Mouse (Mus musculus): ENCODE measurements around the gene Peli1. TPM values are rescaled to one million over a fixed set of nuclear protein-coding genes. Genes with fewer than 3 reads are reported as not detected.
"Not testable (repeated sequence)": the region's sequence is repeated elsewhere in the genome, so short reads cannot be mapped to it uniquely, and the experiment has no call there.

The Peli1 gene
- polyA plus RNA-seq, 1 experiment from 2014 or later: 41.5 TPM

DNA sequence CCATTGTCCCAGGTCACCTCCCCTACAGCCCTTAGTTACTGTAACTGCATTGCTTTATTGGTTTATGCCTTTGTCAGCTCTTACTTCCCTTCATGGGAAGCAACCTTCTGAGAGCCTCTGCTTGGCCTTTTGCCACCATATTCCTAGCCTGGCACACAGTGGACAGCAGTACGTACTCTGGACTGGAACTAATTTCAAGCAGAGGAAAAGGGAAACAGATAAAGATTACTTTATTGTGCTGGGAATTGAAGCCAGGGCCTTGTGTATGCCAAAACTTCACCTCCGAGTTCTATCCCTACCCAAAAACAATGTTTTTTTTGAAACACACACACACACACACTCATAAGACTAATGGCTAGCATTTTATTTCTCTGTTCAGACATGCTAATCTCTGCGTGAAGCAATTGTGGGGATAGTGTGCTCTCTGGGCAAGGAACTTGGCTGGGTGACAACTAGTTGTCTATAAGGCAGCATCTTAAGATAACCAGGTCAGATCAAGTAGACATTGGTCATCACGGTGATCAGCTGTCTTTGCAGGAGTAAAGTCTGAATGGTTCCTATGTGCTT is 74.0 kb downstream of the Peli1 start:
- Histone ChIP-seq H3K4me1 (peaks cover 11% of the 10 kb centered on the region; the same call in 1 of the 2 replicates), H3K9me3 (no peaks in the 10 kb centered on the region), H3K36me3 (no peaks in the 10 kb centered on the region), H3K27ac (no peak overlapping the region), H3K4me3 (no peak overlapping the region), H3K27me3 (ENCODE audit: insufficient read depth, poor library complexity, severe bottlenecking) (no peaks in the 10 kb centered on the region)
- DNase-seq (ENCODE audit: low spot score): no peak
- WGBS: 78% methylated on average over 4 of the region's 4 CpGs

DNA sequence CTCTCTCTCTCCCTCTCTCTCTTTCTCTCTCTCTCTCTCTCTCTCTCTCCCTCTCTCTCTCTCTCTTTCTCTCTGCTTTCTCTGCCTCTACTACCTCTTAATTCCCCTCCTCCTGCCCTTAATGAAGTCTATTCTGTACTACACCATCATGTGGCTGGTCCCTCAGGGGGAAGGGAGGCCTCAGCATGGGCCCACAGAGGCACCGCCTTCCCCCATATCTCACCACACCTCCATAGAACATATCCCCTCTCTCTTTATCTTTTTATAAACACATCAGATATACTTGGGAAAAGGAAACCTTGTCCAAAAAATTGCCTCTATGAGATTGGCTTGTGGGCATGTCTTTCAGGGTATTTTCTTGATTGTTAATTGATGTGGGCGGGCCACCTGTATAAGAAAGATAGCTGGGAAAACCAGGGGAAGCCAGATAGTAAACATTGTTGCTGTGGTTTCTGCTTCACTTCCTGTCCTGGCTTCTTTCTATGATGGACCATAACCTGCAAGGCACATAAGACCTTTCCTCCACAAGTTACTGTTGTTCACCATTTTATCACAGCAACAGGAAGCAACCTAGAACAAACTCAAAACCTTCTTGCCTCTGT is 75.5 kb downstream of the Peli1 start:
- Histone ChIP-seq H3K36me3 (no peaks in the 10 kb centered on the region), H3K27me3 (ENCODE audit: insufficient read depth, poor library complexity, severe bottlenecking) (no peaks in the 10 kb centered on the region), H3K4me3 (no peak overlapping the region), H3K27ac (no peak overlapping the region), H3K4me1 (peaks cover 11% of the 10 kb centered on the region; the same call in 1 of the 2 replicates), H3K9me3 (no peaks in the 10 kb centered on the region)
- WGBS: 78% methylated on average over 2 of the region's 2 CpGs
- no peak for DNase-seq (ENCODE audit: low spot score)

DNA sequence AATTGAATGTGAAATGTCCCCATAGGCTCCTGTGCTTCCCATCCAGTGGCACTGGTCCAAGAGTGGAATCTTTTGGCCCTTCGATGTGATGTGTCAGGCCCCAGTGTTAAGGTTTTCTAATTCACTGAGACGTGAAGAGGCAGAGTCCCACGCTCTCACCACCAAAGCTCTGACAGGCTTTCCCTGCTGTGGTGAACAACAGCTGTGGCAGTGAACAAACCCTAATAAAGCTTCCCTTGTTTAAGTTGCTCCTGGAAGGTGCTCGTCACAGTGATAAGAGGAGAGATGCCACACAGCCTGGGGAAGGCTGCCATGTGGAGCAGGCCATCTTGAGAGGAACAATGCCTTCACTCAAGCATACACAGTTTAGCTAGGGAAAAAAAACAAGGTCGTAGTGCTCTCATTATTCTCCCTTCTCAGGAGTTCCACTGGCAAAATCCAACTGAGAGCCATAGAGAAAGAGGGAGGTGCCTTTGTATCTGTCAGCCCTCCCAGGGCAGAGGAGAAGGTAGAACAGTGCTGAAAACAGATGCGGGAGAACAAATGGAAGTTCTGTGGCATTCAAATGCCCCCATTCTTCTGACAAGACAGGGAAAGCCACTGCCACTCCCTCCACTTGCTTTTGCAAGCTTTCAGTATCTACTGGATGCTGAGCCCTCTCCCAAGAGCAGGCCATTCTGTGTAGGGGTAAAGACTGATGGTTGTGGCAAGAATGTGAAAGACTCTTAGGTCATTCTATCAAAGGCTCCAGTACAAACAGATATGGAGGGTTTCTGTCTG is 77.9 kb downstream of the Peli1 start:
- Histone ChIP-seq H3K9me3 (no peaks in the 10 kb centered on the region), H3K4me1 (peaks cover under 1% of the 10 kb centered on the region; the same call in 1 of the 2 replicates), H3K36me3 (no peaks in the 10 kb centered on the region), H3K4me3 (no peak overlapping the region), H3K27ac (no peak overlapping the region), H3K27me3 (ENCODE audit: insufficient read depth, poor library complexity, severe bottlenecking) (no peaks in the 10 kb centered on the region)
- DNase-seq (ENCODE audit: low spot score): no peak
- 65% methylated on average over 6 of the region's 6 CpGs for WGBS

DNA sequence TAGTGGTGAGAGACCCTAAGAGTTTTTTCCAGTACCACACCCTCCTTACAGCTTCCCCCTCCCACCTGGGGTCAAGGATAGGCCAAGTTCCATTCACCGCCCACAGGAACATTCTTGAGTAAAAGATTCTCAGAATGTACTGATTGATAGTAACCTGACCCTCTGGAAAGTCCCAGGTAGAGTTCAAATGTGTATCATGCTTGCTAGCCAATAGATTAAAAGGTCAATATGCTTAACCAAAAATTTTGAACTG is 78.4 kb downstream of the Peli1 start:
- 79% methylated on average over 1 of the region's 1 CpGs for WGBS
- H3K4me3 ChIP-seq; H3K27ac ChIP-seq; H3K4me1 ChIP-seq; H3K27me3 ChIP-seq (ENCODE audit: insufficient read depth, poor library complexity, severe bottlenecking); H3K36me3 ChIP-seq; DNase-seq (ENCODE audit: low spot score); H3K9me3 ChIP-seq: not testable (repeated sequence)

DNA sequence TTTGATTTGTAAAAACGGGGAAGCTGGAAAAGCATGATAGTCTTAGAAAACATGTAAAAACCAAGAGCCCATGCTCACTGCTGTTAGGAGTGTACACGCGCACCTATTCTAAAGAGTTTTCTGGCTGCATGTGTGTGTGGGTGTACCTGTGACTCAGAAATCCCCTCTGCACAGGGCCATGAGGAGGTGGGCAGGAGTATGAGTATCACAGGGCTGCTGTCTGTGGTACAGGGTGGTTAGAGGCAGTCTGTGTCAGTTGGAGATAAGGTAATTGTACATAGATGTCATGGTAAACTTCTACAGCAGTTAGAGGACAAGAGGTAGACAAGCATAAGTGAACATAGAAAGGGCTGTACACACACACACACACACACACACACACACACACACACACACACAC is 81.2 kb downstream of the Peli1 start:
- no peak for DNase-seq (ENCODE audit: low spot score)
- no peaks in the 10 kb centered on the region for H3K9me3 ChIP-seq
- H3K4me3 ChIP-seq: no peak overlapping the region
- no peaks in the 10 kb centered on the region for H3K36me3 ChIP-seq
- WGBS: 90% methylated on average over 3 of the region's 3 CpGs
- peaks cover 5% of the 10 kb centered on the region; the same call in 1 of the 2 replicates for H3K4me1 ChIP-seq
- H3K27me3 ChIP-seq (ENCODE audit: insufficient read depth, poor library complexity, severe bottlenecking): no peaks in the 10 kb centered on the region
- no peak overlapping the region for H3K27ac ChIP-seq

DNA sequence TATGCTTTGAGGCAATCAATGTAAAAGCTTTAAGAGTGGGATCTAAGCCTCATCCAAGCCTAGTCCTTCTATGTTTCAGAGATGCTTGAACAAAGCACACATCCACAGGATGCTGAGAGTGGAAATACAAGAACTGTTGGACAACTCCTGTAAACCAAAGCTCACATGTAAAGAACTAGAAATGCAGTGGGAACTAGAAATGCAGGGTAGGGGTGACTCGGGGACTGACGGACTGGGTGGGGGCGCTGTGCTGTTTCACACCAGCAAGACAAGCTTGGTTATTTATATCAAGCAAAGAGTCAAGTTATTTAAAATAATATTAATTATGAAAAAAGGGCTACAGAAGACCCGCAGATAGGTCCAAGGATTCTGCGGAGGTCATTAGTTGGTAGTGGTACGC is 82.8 kb downstream of the Peli1 start:
- no peaks in the 10 kb centered on the region for H3K9me3 ChIP-seq
- H3K27me3 ChIP-seq (ENCODE audit: insufficient read depth, poor library complexity, severe bottlenecking): no peaks in the 10 kb centered on the region
- H3K27ac ChIP-seq: no peak overlapping the region
- DNase-seq (ENCODE audit: low spot score): no peak
- peaks cover 5% of the 10 kb centered on the region; the same call in 1 of the 2 replicates for H3K4me1 ChIP-seq
- WGBS: 92% methylated on average over 6 of the region's 6 CpGs
- H3K36me3 ChIP-seq: no peaks in the 10 kb centered on the region
- H3K4me3 ChIP-seq: no peak overlapping the region

DNA sequence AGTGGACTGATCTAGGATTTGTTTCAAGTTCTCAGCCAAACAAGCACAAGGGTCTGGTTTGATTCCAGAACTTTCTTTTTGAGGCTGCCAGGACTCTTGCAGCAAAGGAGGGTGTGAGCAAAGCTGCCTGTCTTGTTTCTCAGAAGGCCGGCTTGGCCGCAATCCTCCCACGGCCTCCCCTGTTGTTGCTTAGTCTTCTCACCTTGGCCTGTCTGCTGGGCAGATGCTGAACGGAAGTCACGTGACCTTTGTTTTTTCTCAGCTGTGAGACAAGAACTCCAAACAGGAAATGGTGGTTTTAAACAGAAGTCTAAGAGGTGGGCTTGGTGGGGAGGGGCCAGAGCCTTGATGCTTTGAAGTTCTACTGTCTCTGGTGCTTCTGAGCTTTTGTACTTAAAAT is 83.3 kb downstream of the Peli1 start:
- Histone ChIP-seq H3K27me3 (ENCODE audit: insufficient read depth, poor library complexity, severe bottlenecking) (no peaks in the 10 kb centered on the region), H3K27ac (no peak overlapping the region), H3K4me3 (no peak overlapping the region), H3K36me3 (no peaks in the 10 kb centered on the region), H3K9me3 (no peaks in the 10 kb centered on the region), H3K4me1 (peaks cover 5% of the 10 kb centered on the region; the same call in 1 of the 2 replicates)
- DNase-seq (ENCODE audit: low spot score): no peak
- WGBS: 40% methylated on average over 5 of the region's 5 CpGs

DNA sequence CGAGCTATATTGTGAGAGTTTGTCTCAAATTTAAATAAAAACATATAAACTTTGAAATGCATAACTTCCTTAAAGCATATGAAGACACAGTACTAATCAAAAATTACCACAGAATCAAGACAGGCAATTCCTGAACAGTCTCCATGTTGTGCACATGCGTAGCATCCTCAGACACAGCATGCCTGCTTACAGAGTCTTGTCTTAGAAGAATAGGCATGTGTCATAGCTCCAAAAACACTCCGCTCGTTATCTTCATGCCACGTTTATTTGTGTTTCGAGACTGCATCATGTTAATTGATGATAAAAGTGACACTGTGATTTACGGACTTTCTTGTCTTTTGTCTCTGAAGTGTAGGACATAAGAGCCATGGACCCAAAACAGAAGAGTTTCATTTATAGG is 84.0 kb downstream of the Peli1 start:
- Histone ChIP-seq H3K36me3 (no peaks in the 10 kb centered on the region), H3K4me1 (peaks cover 5% of the 10 kb centered on the region; the same call in 1 of the 2 replicates), H3K27me3 (ENCODE audit: insufficient read depth, poor library complexity, severe bottlenecking) (no peaks in the 10 kb centered on the region), H3K9me3 (no peaks in the 10 kb centered on the region), H3K27ac (no peak overlapping the region), H3K4me3 (no peak overlapping the region)
- 68% methylated on average over 7 of the region's 7 CpGs for WGBS
- no peak for DNase-seq (ENCODE audit: low spot score)

DNA sequence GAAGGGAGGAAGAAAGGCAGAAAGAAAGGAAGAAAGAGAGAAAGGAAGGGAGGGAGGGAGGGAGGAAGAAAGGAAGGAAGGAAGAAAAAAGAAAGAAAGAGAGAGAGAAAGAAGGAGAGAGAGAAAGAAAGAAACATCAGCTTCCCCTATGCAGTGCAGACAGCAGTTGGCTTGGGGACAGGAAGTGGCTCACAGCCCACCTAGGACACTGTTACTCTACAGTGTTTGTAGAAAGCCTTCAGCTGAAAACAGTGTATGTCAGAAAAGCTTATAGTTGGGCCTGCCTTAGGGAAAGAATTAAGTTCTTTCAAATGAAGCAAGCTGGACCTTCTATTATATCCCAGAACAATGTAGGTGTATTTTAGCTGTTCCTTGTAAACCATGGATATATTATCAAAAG is 85.4 kb downstream of the Peli1 start:
- DNase-seq (ENCODE audit: low spot score): no peak
- Histone ChIP-seq H3K36me3 (no peaks in the 10 kb centered on the region), H3K4me3 (no peak overlapping the region), H3K27ac (no peak overlapping the region), H3K9me3 (no peaks in the 10 kb centered on the region), H3K4me1 (peaks cover 5% of the 10 kb centered on the region; the same call in 1 of the 2 replicates), H3K27me3 (ENCODE audit: insufficient read depth, poor library complexity, severe bottlenecking) (no peaks in the 10 kb centered on the region)

DNA sequence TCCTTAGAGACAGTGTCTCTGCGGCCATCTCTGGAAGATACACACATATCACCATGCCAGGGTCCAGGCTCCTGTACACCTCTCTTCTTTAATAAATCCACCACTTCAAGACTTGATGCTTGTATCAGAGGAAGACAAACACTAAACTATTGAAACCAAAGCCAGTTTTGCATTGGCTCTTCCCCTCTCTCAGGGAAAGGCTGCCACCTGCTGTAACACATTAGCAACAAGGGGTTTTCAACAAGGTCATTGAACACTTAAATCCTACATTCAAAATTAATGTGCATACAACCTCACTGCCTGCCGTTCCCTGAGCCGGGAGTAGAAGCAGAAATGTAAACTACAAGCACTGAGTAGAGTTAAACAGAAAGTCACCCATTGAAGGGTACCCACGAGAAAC is 87.3 kb downstream of the Peli1 start:
- 51% methylated on average over 4 of the region's 4 CpGs for WGBS
- no peak overlapping the region for H3K27ac ChIP-seq
- peaks cover 5% of the 10 kb centered on the region; the same call in 1 of the 2 replicates for H3K4me1 ChIP-seq
- DNase-seq (ENCODE audit: low spot score): no peak
- H3K9me3 ChIP-seq: no peaks in the 10 kb centered on the region
- H3K4me3 ChIP-seq: no peak overlapping the region
- H3K27me3 ChIP-seq (ENCODE audit: insufficient read depth, poor library complexity, severe bottlenecking): no peaks in the 10 kb centered on the region
- H3K36me3 ChIP-seq: no peaks in the 10 kb centered on the region

DNA sequence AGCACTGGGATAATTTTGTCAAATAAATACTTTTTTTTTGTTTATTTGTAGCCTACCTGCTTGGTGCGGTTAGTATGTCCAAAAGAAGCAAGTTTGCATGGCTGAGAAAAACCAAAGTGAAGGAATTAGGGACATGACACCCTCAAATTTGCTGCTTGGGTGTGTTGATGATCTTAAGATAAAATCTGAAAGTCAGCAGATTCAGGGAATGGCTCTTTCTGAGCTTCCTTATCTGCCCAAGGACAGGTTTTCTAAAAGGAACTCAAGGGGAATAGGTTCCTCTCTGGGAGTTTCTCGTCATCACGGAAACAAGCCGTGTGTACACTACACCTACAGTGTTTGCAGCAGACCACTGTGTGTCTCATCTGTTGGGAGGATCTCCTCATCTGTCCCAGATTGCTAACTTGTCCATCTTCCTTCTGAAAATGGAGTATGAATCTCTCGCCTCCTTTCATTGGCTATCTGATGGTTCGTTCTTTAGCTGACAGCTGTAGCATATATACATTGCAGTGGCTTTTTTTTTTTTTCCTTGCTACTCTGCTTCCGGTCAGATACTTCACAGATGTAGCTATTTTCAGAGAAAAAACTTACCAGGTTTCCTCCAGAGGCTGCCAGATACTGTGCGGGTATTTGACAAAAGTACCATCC is 88.0 kb downstream of the Peli1 start:
- Histone ChIP-seq H3K9me3 (no peaks in the 10 kb centered on the region), H3K4me3 (no peak overlapping the region), H3K27ac (no peak overlapping the region), H3K36me3 (no peaks in the 10 kb centered on the region), H3K27me3 (ENCODE audit: insufficient read depth, poor library complexity, severe bottlenecking) (no peaks in the 10 kb centered on the region), H3K4me1 (peaks cover 5% of the 10 kb centered on the region; the same call in 1 of the 2 replicates)
- 75% methylated on average over 8 of the region's 8 CpGs for WGBS
- no peak for DNase-seq (ENCODE audit: low spot score)

DNA sequence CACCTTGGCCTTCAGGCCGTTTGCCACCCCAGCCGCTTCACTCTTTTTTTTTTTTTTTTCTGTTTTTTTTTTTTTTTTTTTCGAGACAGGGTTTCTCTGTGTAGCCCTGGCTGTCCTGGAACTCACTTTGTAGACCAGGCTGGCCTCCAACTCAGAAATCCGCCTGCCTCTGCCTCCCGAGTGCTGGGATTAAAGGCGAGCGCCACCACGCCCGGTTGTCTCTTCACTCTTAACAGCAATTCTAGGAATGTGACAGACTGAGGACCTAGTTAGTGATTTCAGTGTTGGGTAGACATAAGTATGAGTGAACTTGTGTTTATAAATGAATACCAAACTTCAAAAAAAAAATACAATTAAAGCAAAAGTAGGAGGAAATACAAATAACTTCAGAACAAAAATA is 88.8 kb downstream of the Peli1 start:
- WGBS: 85% methylated on average over 8 of the region's 9 CpGs
- not testable (repeated sequence) for H3K27me3 ChIP-seq (ENCODE audit: insufficient read depth, poor library complexity, severe bottlenecking); H3K4me3 ChIP-seq; H3K4me1 ChIP-seq; H3K9me3 ChIP-seq; H3K27ac ChIP-seq; DNase-seq (ENCODE audit: low spot score); H3K36me3 ChIP-seq

DNA sequence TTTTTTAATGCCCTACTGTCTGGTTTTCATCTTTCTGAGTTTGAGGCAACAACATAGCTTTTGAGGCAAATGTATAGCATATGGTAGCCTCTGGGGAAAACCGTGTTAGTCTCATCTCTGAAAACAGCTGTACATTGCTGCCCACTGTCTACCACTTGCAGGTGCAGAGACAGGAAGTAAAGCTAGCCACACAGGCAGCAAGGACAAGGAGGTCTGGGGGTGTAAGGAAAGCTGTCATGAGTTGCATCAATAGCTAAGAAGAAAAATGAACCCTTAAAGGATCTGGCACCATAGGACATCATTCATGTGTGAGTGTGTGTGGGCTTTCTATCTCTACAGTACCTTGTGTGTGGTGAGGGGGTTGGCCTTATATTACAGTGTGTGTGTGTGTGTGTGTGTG is 89.6 kb downstream of the Peli1 start:
- 66% methylated on average over 1 of the region's 1 CpGs for WGBS
- Histone ChIP-seq H3K36me3 (no peaks in the 10 kb centered on the region), H3K4me1 (no peaks in the 10 kb centered on the region), H3K9me3 (no peaks in the 10 kb centered on the region), H3K27ac (no peak overlapping the region), H3K27me3 (ENCODE audit: insufficient read depth, poor library complexity, severe bottlenecking) (no peaks in the 10 kb centered on the region), H3K4me3 (no peak overlapping the region)
- DNase-seq (ENCODE audit: low spot score): no peak
